Mouse (Mus musculus): ENCODE results near the gene Rbfox3.

Rbfox3 gene

GRCm38 (mm10) chr11:118911307-118912070 is at the start of gene Rbfox3:
Gene Rbfox3, minus strand, starts transcription at chr11:118911597.
- no peak for DNase-seq (ENCODE audit: low spot score in 2 of 2)

DNA sequence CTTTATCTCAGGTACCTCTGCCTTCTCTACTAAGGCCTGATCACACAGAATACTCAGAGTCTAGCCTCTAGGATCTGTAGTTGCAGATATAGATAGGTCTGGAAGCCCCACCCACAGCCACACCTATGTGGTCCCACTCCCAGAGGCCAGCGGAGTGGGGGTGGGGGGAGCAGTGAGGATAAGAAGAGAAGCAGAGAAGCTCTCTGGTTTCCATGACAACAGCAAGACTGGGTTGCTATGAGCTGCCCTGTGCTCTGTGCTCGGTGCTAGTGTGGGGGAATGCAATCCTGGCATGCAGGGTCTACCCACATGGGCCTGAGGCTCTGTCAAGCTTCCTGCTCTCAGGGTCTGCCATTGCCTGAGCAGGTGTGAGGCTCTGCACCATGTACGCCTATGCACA is 49.3 kb upstream of the Rbfox3 start:
- peak; percentile 39 to 53 for DNase-seq (ENCODE audit: low spot score in 2 of 2)

DNA sequence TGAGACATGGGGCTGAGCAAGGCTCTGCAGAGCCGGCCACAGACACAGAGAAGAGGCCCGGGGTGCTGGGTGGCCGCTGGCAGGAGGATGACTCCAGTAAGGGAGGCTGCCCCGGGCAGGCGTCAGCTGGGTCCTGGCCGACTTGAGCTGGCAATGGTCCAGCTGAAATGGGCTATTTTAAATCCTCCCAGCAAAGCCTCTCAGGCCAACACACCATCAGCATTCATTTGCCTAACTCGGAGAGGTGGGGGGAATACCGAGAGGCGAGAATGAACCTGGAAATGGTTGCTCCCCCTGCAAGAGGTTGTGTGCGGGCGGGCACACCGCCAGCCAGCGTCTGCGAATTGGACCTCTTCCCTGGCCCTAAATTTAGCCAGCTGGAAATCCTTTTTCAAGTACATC is 45.7 kb upstream of the Rbfox3 start:
- peak; percentile 76 to 78 for DNase-seq (ENCODE audit: low spot score in 2 of 2)

DNA sequence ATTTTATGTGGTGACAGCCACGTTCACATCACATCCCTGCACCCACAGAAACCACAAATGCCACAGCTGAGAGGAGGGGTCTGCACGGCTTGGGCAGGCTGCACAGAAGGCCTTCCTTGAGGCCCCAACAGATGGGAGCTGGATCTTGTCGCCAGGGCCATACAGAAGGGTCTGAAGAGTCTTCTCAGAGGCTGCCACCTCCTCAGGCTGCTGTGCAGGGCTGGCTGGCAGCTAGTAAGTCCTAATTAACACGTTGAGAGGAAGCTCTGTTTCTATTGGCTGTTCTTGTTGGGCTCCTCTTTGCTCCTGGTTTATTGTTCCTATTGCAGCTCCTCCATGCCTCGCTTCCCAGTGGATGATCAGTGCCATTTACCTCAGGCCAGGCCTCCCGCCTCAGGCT is 43.6 kb upstream of the Rbfox3 start:
- DNase-seq (ENCODE audit: low spot score in 2 of 2): no peak

DNA sequence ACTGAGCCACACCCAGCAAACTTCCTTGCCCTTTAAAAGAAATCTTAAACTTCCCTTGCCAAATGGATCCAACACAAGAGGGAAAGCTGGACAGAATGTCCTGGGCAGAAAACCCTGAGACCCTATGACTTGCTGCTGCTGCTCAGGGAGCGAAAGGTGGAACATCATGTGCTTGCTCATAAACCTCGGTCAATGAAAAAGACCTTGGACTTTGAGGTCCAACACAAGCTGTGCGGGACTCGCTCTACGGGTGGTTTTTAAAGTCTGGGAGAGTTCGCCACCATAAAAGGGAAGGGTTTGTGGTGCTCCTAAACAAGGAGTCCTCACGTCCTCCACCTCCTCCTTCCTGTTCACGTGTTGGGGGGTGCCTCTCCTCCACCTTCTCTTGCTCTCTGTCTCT is 34.5 kb upstream of the Rbfox3 start:
- no peak for DNase-seq (ENCODE audit: low spot score in 2 of 2)

DNA sequence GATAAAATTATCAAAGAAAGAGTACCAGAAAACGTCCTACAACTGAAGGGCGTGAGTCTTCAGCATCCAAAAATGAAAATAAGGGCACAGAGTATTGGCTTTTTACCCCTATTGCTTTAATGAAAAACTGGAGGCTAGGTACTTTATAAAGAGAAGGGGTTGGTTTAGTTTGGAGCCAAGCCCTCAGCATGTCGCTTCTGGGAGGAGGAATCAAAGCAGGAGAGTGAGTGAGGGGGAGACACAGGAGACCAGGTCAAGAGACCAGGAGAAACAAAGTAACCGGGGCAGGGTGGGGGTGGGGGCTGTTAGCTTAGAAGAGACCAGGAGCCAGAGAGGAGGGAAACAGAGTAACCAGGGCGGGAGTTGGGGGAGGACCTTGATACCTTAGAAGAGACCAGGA is 29.9 kb upstream of the Rbfox3 start:
- DNase-seq (ENCODE audit: low spot score in 2 of 2): no peak

DNA sequence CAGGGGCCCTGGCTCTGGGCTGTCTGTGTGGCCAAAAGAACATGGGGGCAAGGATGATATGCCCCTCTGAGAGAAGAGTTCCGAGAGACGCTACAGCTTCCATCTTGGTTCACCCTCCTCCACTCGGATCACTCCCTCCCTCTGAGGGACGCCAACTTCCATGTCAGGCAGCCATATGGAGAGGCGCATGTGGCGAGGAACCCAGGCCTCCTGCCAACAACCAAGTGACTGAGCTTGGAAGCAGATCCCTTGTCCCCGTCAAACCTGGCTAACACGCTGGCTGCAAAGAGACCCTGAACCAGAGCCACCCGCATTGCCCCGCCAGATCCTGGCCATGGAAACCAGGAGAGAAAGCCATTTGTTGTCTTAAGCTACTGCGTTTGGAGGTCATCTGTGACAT is 29.1 kb upstream of the Rbfox3 start:
- peak; percentile 79 to 81 for DNase-seq (ENCODE audit: low spot score in 2 of 2)

DNA sequence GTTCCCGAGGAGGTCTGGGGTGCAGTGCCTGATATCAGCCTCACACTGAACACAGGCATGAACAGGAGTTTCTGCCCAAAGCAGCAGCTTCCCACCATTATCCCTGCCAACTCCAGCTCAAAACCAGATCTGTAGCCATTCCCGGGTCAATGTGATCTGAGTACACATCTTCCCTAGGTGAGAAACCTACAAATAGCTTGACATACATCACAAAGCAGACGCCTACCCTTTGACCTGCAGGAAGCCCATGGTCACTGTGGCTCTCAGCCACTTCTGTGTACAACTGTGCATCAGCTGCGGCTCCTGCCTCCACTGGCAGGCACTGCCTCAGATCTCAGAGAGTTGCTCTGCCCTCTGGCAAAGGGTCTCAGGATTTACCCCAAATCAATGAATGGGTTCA is 28.3 kb upstream of the Rbfox3 start:
- DNase-seq (ENCODE audit: low spot score in 2 of 2): no peak

DNA sequence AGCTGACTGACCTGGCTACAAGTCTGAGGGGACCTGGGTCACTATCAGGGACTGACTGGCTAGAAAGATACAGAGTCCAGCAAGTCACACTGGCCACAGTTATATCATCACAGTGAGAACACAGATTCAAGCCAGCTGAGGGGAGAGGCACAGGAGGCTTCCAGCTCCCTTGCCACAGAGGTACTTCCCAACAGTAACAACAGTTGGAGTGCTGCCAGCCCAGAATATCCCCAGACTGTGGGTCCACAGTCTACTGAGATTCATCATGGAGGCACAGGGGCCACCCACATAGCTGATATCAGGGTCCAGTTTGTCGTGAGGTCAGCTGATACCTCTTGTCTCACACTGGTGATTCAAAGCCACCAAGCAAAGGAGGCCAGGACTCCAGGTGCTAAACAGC is 23.5 kb upstream of the Rbfox3 start:
- DNase-seq (ENCODE audit: low spot score in 2 of 2): no peak

DNA sequence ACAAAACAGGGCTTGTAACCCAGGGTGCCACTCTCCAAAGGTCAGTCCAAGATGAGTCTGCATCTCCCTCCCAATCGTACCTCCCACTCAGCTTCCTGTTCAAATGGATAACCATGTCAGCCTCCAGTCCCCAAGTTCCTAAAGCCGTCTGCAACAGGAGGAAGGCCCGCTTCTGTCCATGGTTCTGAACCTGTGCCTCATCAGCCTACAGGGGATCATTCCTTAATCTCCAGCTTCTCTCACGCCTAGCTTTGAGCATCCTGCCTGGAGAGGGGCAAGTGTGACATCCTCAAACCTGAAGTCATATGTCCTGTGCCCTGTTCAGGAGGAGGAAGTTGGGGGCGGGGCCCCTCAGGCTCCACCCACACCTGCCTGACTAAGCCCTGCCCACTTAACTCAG is 15.7 kb upstream of the Rbfox3 start:
- DNase-seq (ENCODE audit: low spot score in 2 of 2): no peak

DNA sequence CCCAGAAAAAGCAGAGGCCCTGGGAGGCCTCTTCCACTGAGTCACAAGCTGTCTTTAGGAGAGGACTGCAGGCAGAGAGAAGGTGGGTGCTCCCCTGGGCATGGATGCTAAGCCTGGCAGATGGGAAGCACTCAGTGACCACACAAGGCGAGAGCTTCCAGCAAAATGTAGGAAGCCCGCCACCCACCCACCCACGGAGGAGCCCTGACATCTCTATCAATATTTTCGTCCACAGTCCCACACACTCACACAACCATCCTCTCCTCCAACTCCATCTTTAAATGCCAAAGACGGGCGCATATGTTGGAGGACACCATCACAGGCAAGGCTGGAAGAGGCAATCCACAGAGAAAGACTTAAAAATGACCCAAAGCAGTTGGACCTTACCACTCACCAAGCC is 10.5 kb upstream of the Rbfox3 start:
- DNase-seq (ENCODE audit: low spot score in 2 of 2): no peak

- peak in 1 of 2 experiments; percentile 36 for DNase-seq (ENCODE audit: low spot score in 2 of 2)
These were observed 5.1 kb upstream of the Rbfox3 start for GRCm38 (mm10) chr11:118916423-118917030.

DNA sequence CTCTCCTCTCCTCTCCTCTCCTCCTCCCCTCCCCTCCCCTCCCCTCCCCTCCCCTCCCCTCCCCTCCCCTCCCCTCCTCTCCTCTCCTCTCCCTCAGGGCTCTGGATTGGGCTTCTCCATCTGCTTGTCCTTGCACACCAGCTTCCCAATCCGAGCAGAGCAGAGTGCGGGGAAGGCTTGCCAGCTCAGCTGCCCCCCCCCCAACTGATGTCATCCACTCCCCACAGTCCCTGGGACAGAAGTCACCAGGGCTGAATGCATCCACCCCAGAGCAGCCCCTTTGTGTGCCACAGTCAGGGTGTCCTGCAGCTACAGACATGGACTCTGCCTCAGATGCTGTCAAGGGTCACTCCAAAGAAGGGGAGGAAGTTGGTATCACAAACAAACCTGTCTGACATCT is 4.5 kb upstream of the Rbfox3 start:
- DNase-seq (ENCODE audit: low spot score in 2 of 2): no peak

DNA sequence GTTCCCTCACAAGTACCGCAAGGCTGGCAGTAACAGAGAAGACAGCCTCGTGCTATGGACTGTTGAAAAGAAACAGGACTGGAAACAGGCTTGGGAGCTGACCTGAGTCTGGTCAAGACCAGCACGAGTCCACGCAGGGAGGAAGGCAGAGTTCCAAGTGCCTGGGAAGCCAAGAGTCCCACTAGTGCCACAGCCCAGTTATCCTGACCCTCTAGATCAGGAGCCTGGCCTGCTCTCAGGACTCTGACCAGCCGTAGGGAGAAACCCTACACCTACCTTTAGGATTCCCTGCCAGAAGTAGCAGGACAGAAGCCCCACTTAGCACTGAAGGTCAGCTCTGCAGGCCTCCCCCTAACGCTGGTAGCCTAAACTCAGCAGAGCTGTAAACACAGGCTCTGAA is 1.3 kb upstream of the Rbfox3 start:
- DNase-seq (ENCODE audit: low spot score in 2 of 2): no peak

GRCm38 (mm10) chr11:118910756-118911155 is 641 bp downstream of the Rbfox3 start:
- DNase-seq (ENCODE audit: low spot score in 2 of 2): no peak

GRCm38 (mm10) chr11:118909814-118910201 is 1.6 kb downstream of the Rbfox3 start:
- DNase-seq (ENCODE audit: low spot score in 2 of 2): no peak

GRCm38 (mm10) chr11:118908981-118909813 is 2.2 kb downstream of the Rbfox3 start:
- peak in 1 of 2 experiments; percentile 66 for DNase-seq (ENCODE audit: low spot score in 2 of 2)

DNA sequence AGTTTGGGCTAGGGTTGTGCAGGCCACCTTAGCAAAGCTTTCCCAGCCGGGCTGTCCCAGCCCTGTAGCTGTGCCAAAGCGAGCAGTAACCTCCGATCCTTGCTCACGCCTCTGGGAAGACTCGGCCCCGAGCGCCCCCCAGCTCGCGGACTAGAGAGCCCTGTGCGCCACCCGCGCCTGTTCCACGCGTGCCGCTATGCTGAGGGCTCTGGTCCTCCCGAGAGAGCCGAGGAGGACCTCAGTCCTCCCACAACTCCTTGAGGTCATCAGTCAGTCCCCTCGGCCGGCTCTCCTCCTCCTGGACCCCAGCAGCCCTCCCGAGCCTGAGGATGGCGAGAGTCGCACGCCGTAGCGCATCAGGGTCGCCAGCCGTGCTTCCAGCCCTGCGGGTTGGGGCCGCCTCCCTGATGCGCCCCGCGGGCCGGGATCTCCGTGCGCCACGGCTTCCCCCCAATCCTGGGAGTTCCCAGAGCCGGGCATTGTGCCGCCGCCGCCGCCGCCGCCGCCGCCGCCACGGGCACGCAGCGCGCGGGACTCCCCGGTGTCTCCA is 2.9 kb downstream of the Rbfox3 start:
- no peak for DNase-seq (ENCODE audit: low spot score in 2 of 2)

GRCm38 (mm10) chr11:118907471-118908401 is 3.7 kb downstream of the Rbfox3 start:
- DNase-seq (ENCODE audit: low spot score in 2 of 2): no peak

DNA sequence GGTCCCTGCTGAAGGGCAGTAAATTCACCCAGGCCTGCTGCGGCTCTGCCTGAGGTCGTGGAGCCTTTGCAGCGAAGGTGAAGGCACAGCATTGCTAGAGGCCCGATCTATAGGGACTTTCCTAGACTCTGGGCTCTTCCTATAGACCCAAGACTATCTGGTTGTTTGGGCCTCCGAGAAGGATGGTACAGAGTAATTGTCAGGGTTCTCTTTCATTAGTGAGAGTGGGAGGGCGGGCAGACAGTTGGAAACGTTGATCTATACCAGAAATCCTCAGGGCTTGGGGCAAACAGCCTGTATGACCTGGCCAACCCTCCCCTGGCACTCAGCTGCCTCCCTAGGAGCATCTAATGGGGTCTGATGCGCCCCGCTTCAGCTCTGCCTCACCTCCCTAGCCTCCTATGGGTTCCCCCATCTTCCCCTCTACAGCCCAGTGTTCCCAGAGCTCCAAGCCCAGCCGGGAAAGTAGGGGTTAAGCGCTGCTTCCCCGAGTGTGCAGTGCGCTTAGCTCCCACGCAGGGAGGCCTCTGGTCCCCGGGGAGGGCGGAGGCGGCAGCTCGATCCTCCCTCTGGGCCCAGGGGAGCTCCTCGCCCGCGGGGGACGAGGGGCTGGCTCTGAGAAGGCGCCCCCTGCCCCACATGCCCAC is 4.5 kb downstream of the Rbfox3 start:
- DNase-seq (ENCODE audit: low spot score in 2 of 2): no peak
